Mouse (Mus musculus) heart, embryonic 16.5 days (tissue): Measurements from ENCODE around the gene Slc44a3. TPM values are rescaled to one million over a fixed set of nuclear protein-coding genes. Genes with fewer than 3 reads are reported as not detected.
A peak's percentile ranks its signal among the peaks of the same experiment; 100 is the strongest.

ENCODE experiments used
- ATAC-seq: fragments of 200-750 bp; cut with Nextera tagmentation; replicated peaks from 2 replicates; pipeline ENCODE4 v1.8.0; 2017; ENCODE audit warnings: moderate number of reproducible peaks; ENCODE audit not compliant: insufficient read depth, low FRiP score; ENCODE audit errors: extremely low read depth
- H3K27ac ChIP-seq: fragments of 300-500 bp; sonication (generic); 2 replicates; pipeline ENCODE4 v1.5.1; 2014; ENCODE audit warnings: mild to moderate bottlenecking, low read length, control low read depth, moderate library complexity
- H3K27me3 ChIP-seq: fragments of 300-500 bp; sonication (generic); 2 replicates; pipeline ENCODE4 v1.6.1; 2014; ENCODE audit warnings: low read length, mixed read lengths; ENCODE audit not compliant: control insufficient read depth, insufficient read depth
- H3K36me3 ChIP-seq: fragments of 300-500 bp; sonication (generic); 2 replicates; pipeline ENCODE4 v1.6.1; 2014; ENCODE audit not compliant: control insufficient read depth, insufficient read depth
- H3K4me1 ChIP-seq: fragments of 300-500 bp; sonication (generic); 2 replicates; pipeline ENCODE4 v1.6.1; 2014; ENCODE audit warnings: low read length, mixed read lengths; ENCODE audit not compliant: control insufficient read depth, insufficient read depth
- H3K4me2 ChIP-seq: fragments of 300-500 bp; sonication (generic); 2 replicates; pipeline ENCODE4 v1.6.1; 2014; ENCODE audit warnings: low read depth, mild to moderate bottlenecking, control low read depth, low read length
- H3K4me3 ChIP-seq: fragments of 300-500 bp; sonication (generic); 2 replicates; pipeline ENCODE4 v1.5.1; 2014; ENCODE audit warnings: mild to moderate bottlenecking, control low read depth, low read length
- H3K9ac ChIP-seq: fragments of 300-500 bp; sonication (generic); 2 replicates; pipeline ENCODE4 v1.6.1; 2014; ENCODE audit warnings: low read length, control low read depth
- H3K9me3 ChIP-seq: fragments of 300-500 bp; sonication (generic); replicated peaks from 2 replicates; pipeline ENCODE4 v1.6.1; 2016; ENCODE audit warnings: low read length; ENCODE audit not compliant: control insufficient read depth
- WGBS: fragments of 180-500 bp; shearing (Covaris S2); extraction: QIAGEN DNeasy Blood & Tissue Kit; methylation state at CpG from one replicate; pipeline ENCODE4 v1.1.7; 2014; 5-methylcytosine and 5-hydroxymethylcytosine counted together
- polyA plus RNA-seq: library from polyadenylated mRNA; unstranded; fragments of >200 nt; fragmentation: Nextera tagmentation; extraction: Ambion mirVana; gene quantifications from 2 replicates; pipeline ENCODE4 v1.2.1, GENCODE M21; 2015

Slc44a3 gene
- polyA plus RNA-seq, 1 experiment from 2014 or later, result 1.2 TPM

DNA sequence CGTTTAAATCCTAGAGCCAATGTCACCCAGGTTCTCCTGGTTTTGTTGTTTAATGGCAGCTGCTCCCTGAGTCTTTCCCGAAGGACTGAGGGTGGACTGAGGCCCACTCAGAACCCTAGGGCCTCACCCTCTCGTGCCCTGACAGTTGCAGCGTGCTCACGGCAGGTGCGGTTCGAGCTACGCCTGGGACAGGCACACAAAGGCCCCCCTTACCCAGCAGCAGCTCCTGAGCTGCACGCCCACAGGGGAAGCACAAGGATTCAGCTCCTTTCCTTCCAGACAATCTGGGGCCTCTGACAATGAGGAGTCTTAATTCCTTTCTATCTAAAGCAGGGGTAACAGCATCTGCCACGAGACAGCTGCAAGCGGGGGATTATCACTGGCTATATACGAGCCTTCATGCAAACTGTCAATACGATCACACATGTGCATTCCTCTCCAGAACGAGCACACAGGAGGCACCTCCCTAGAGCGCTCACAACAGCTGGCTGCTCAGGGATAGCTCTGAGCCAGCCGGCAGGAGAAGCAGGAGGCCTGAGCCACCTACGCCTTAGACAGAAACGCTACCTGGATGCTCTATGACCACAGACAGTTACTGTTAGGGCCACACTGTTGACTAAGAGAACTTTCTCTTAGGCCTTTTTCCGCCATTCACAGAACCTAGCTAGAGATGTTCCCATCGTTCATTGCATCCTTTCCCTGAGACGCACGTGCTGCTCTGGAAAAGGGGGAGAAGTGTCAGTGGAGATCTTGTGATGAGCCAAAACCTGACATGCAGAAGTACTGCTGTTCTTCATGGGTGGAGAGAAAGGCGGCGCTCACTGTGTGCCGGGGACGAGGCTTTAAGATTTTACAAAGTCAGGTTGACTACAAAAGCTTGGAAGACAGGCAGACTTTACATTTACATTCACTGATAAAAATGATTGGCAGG, 51.9 kb downstream of the Slc44a3 start:
- Histone ChIP-seq H3K36me3 (no peaks in the 10 kb centered on the region), H3K27me3 (no peaks in the 10 kb centered on the region), H3K9ac (no peak overlapping the region), H3K4me1 (peaks cover 6% of the 10 kb centered on the region), H3K27ac (no peak overlapping the region), H3K4me3 (no peak overlapping the region), H3K9me3 (no peaks in the 10 kb centered on the region), H3K4me2 (no peak overlapping the region)
- 60% methylated on average over 26 of the region's 26 CpGs for whole genome bisulfite sequencing
- no peak for ATAC-seq

DNA sequence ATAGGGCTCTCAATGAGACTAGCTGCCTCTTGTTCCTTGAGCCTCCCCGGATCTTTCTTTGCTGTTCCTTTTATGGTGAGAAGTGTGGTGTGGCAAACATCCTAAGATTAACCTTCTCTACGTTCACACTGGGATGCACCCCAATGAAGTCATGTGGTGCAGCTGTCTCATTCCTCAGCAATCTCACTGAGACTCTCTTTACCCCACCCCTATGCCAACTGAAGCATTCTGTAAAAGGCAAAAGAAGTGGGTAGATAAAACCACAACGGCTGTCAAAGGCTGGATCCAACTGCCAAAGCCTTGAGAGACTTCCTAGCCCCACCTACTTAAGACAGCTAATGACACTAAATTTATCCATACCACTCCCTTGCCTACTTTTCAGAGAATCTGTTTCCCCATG, 57.5 kb downstream of the Slc44a3 start:
- Histone ChIP-seq H3K9me3 (no peaks in the 10 kb centered on the region), H3K4me3 (no peak overlapping the region), H3K4me2 (no peak overlapping the region), H3K27ac (no peak overlapping the region), H3K27me3 (no peaks in the 10 kb centered on the region), H3K36me3 (no peaks in the 10 kb centered on the region), H3K4me1 (no peaks in the 10 kb centered on the region), H3K9ac (no peak overlapping the region)
- WGBS, result 43% methylated on average over 3 of the region's 3 CpGs
- ATAC-seq, result peak; percentile 43

DNA sequence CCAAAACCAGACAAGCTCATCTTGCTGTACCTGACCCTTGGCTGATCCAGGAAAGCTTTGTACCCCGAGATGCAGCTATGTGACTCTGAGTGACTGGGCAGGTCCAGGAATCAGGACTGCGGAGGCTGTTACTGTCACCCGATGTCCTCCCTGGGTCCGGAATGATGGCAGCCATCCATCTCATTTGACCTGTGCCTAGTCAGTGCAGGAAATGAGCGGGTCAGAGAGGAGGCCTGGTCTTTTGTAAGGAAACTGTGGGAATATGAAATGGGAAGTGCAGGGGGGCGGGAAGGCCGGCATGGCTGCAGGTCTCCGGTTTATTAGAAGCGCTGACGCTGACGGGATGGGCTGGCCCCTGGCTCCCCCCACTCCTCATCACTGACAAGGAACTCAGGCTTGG, 60.5 kb downstream of the Slc44a3 start:
- Histone ChIP-seq H3K36me3 (no peaks in the 10 kb centered on the region), H3K27me3 (no peaks in the 10 kb centered on the region), H3K9ac (no peak overlapping the region), H3K9me3 (no peaks in the 10 kb centered on the region), H3K4me3 (no peak overlapping the region), H3K4me1 (peaks cover 7% of the 10 kb centered on the region; the same call in 1 of the 2 replicates), H3K4me2 (no peak overlapping the region), H3K27ac (no peak overlapping the region)
- ATAC-seq, result no peak
- 69% methylated on average over 11 of the region's 11 CpGs for WGBS

DNA sequence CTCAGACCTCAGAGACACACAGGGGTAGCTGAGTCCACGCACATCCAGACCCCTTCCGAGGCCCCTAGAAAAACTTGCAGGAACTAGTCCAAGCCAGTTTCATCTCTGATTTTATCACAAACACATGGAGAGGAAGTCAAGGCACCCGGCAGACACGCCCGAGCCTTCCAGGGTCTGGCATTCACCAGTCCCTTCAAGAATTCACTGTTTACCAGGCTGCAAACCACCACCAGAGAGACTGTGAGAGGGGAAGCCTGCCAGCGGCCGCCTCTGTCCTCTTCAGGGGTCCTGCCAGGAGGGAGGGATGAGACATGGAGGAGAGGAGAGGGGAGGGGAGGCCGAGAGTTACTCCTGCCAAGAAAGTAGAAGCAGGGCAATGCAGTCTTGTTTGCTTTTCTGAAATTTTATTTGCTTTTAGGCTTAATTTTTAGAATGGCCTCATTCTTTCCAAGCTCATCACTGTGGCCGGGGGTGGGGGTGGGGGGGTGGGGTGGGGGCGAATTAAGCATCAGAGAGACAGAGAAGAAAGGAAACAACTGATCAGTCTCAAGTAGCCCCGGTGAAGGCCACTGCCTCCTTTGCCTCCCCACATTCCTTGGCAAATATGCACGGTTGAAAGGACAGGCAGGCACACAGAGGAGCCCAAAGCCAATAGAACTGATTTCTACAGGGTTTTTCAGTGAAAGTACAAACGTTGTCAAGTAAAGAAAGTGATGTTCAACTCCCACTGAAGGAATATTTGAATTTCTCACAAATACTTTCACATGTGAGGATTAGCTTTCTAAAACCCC, 62.8 kb downstream of the Slc44a3 start:
- Histone ChIP-seq H3K4me3 (0 out of 2 replicates have a peak overlapping the region, but pooled peaks have one; percentile 8), H3K27ac (peak overlapping the region; percentile 42; the same call in 1 of the 2 replicates), H3K9me3 (no peaks in the 10 kb centered on the region), H3K4me2 (peak overlapping the region; percentile 50), H3K9ac (peak overlapping the region; percentile 55), H3K36me3 (no peaks in the 10 kb centered on the region), H3K4me1 (peaks cover 7% of the 10 kb centered on the region; the same call in 1 of the 2 replicates), H3K27me3 (no peaks in the 10 kb centered on the region)
- 7% methylated on average over 13 of the region's 13 CpGs for WGBS
- peak; percentile 33; the same call in 1 of the 2 replicates for ATAC-seq

DNA sequence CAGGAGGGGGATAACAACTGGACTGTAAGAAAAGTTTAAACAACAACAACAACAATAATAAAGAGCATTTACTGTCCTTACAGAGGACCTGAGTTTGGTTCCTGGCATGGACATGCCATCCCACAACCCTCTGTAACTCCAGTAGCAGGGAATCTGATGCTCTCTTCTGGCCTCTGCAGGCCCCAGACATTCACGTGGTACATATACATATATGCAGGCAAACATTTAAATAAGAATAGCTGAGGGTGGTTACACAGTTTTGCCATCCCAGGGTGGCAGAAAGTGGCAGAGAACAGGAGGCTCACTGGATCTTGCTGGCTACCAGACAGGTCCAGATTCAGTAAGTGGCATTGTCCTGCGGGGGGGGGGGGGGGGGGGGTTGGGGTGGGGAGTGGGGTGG, 64.1 kb downstream of the Slc44a3 start:
- Histone ChIP-seq H3K4me3 (no peak overlapping the region), H3K9ac (no peak overlapping the region)
- WGBS, result 43% methylated on average over 1 of the region's 2 CpGs

DNA sequence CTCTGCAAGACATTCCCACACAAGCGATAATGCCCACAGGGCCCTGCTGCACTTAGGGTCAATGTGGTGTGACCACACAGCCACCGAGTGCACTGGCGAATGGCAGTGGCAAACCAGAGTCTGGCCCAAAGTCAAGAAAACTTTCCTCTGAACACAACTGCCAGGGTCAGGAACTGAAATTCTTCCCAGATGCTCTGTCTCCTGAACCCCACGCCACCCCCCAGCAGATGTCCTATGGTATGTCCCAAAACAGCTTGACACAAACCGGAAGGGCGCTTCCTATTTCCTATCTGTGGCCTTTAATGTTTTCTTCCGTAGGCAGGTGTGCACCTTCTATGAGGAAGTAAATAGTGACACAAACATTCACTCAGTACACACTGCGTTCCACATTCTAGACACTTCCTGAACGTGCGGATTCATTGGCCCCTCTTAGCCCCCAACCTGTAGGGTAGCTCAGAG, 65.1 kb downstream of the Slc44a3 start:
- H3K27me3 ChIP-seq, result no peaks in the 10 kb centered on the region
- no peak overlapping the region for H3K9ac ChIP-seq
- no peak overlapping the region for H3K4me2 ChIP-seq
- peaks cover 7% of the 10 kb centered on the region; the same call in 1 of the 2 replicates for H3K4me1 ChIP-seq
- no peak overlapping the region for H3K4me3 ChIP-seq
- no peak overlapping the region for H3K27ac ChIP-seq
- WGBS, result 73% methylated on average over 10 of the region's 10 CpGs
- no peaks in the 10 kb centered on the region for H3K9me3 ChIP-seq
- ATAC-seq, result no peak
- H3K36me3 ChIP-seq, result no peaks in the 10 kb centered on the region

More for the DNA sequence above, 64.1 kb downstream of the Slc44a3 start:
- Histone ChIP-seq H3K4me1 (peaks cover 7% of the 10 kb centered on the region; the same call in 1 of the 2 replicates), H3K36me3 (no peaks in the 10 kb centered on the region), H3K27ac (no peak overlapping the region), H3K27me3 (no peaks in the 10 kb centered on the region), H3K4me2 (no peak overlapping the region), H3K9me3 (no peaks in the 10 kb centered on the region)
- ATAC-seq, result no peak

DNA sequence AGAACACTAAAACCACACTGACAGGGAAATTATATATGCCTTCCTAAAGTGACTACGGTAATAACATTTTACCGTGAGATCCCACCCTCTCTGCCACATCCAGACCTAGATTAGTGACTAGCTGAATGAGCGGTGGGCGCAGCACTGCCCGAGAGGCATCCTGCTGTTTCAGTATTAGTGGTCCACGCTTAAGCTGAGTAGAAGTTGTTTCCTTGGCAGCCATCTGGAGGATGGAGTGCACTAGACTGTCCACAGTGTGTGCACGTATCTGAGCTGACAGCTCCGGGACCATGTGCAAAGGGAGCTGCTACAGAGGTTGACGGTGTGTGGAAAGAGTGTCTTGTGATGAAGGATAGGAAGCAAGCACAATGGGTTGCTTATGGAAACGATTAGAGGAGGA, 66.4 kb downstream of the Slc44a3 start:
- Histone ChIP-seq H3K4me1 (peaks cover 7% of the 10 kb centered on the region; the same call in 1 of the 2 replicates), H3K4me2 (no peak overlapping the region), H3K4me3 (no peak overlapping the region), H3K27ac (no peak overlapping the region), H3K9me3 (no peaks in the 10 kb centered on the region), H3K36me3 (peaks cover 2% of the 10 kb centered on the region; the same call in 1 of the 2 replicates), H3K9ac (no peak overlapping the region), H3K27me3 (no peaks in the 10 kb centered on the region)
- no peak for ATAC-seq
- WGBS, result 79% methylated on average over 10 of the region's 10 CpGs

DNA sequence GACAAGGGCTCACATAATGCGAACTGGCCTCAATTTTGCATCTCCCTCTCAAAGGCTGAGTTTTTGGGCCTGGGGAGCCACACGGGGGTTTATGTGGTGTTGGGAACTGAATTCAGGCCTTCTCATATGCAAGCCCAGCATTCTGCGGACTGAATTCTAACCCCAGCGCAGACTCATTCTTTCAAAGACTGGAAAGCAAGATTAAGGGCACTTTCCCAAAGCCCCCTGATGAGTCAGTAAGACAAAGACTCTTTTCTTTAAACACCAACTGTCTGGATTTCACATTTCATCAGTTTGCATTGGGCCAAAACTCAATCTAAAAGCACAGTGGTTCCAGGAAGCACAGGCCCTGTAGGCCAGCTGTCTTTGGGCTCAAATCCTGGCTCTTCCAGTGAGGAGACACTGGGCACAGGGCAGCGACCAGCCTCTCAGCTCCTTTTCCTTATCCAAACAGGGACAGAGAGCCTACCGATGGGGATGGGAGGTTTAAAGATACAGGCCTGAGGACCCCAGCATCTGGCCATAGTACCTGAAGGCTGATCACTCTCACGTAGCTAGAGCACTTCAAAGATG, 67.4 kb downstream of the Slc44a3 start:
- Histone ChIP-seq H3K27me3 (no peaks in the 10 kb centered on the region), H3K4me2 (no peak overlapping the region), H3K4me1 (peaks cover 7% of the 10 kb centered on the region; the same call in 1 of the 2 replicates), H3K27ac (no peak overlapping the region), H3K4me3 (no peak overlapping the region), H3K9ac (no peak overlapping the region), H3K36me3 (peaks cover 4% of the 10 kb centered on the region; the same call in 1 of the 2 replicates), H3K9me3 (no peaks in the 10 kb centered on the region)
- ATAC-seq, result no peak
- 61% methylated on average over 7 of the region's 7 CpGs for WGBS
